Mouse (Mus musculus) frontal cortex, adult 2 months (tissue): Measurements from ENCODE around the gene Gm1113. TPM values are rescaled to one million over a fixed set of nuclear protein-coding genes. Genes with fewer than 3 reads are reported as not detected.

Source experiments
- DNase-seq, 2 experiments: peaks; one replicate each; pipeline ENCODE4 v3.0.0; 2022; ENCODE audit warnings: low spot score in 1 of 2; ENCODE audit errors: extremely low spot score in 1 of 2
- polyA plus RNA-seq: library from polyadenylated mRNA; depleted of rRNA; stranded (reverse); fragments of >200 nt; gene quantifications from 2 replicates; pipeline ENCODE4 v1.2.3, GENCODE M21; 2012; rRNA removed

Gm1113 gene
- not detected in 2 replicates for polyA plus RNA-seq

DNA sequence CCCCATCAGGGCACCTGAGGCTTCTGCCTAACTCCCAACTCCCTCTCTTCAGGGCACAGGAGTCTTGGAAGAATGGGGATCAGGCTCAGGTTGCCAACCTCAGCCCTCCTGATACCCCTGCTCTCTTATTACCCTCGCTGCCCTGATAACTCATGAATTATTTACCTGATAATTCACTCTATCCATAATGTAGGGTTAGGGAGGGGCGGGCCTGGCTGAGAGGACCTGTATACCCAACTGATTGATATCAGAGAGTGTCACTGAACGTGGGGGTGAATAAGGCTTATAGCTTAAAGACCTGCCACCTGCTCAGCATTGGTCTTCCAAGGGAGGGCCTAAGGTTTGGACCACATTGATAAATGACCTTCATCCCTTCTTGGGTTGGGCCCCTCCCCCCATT, at the start of gene Gm1113:
TSS of gene Gm1113 (minus strand) at position 101 of the 400 bp plus-strand sequence.
- no peak for DNase-seq

DNA sequence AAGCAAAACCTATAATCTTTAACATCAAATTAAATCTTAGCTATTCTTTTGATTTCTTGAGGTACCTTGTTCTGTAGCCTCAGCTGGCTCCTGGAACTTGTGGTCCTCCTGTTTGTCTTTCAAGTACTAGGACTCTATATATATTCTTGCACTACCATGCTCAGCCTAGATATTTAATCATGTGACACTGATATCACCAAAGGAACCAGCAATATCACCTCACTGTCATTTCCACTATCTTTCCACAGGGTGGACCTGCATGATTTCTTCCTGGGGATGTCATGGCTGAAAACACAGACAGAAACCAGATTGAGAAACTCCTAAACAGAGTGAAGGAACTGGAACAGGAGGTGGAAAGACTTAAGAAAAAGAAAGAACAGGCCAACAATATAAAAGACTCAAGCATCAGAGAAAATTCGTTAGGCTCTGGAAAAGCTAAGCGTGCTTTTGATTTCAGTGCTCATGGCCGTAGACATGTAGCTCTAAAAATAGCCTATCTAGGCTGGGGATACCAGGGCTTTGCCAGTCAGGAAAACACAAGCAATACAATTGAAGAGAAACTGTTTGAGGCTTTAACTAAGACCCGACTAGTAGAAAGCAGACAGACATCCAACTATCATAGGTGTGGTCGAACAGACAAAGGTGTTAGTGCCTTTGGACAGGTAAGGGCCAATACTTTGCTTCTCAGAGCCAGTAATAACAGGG, 46.6 kb upstream of the Gm1113 start:
- DNase-seq: no peak

DNA sequence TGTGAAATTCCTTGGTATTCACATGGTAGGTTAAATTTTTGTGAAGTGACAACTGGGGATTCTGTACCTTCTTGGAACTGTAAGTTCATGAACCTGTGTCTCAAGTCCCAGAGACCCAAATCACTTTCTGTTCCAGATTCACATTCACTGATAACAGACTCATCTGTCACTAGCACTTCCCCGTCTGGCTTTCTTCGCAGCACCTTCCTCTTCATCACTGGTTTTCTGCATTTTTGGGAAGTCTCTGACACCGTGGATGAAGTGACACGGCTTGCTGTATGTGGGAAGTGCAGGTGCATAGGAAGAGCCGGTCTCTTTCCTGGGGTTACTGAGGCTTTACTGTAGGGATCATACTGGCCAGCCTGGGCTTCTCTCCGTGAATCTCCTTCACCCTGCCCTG, 43.5 kb upstream of the Gm1113 start:
- no peak for DNase-seq

DNA sequence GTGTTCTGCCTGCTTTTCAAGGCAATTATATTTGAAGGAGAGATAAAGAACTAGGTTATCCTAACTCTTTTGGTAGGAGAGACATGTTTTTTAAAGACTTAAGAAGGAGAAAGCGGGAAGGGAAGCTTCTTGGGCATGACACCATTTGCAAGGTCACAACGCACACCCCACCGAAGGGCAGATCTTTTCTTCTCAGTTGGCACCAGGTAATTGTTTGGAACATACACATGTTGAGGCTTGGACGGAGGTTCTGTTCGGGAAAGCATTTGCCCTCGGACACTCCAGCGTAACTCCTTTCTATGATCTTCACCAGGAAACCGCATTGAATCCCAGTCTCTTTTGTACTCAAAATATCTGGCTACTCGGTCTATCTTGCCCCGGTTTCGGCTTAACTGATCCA, 43.0 kb upstream of the Gm1113 start:
- DNase-seq: no peak

DNA sequence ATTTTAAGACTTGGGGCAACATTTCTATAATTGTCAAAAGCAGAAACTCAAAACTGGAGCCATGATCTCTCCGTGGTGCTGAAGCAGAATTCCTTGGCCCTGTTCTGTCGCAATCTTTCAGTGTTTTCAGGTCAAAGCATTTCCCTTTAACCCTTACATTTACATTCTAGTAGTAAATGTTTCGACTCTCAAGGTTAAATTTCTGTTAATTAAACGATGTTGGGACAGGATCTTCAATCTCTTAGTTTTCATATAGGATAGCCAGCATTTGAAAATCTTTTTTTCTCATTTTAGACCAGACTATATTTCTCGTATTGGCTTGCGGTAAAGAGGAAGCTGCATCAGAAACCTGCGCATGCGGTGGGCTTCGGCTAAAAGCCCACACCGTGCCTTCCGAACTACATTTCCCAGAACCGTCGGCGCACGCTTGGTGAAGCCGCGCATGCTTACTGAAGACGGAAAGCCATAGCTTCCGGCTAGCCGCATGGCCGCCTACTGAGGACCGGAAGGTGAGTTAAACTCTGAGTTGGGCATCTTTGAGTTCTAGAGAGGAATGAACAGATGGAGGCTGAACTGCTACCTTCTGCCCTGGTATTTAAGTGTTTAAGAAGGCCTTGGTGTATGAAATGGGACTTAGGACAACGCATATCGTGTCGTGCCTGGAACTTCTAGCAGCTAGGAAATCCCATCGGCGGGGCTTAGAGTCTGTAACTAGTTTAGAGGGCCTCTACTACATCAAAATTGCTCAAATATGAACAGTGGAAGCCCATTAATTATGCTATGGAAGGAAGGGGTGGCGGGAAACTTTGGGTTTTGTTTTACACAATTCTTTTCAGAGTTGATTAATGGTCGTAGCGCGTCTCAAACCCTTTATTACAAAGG, 41.2 kb upstream of the Gm1113 start:
- DNase-seq: peak; percentile 65 to 91

DNA sequence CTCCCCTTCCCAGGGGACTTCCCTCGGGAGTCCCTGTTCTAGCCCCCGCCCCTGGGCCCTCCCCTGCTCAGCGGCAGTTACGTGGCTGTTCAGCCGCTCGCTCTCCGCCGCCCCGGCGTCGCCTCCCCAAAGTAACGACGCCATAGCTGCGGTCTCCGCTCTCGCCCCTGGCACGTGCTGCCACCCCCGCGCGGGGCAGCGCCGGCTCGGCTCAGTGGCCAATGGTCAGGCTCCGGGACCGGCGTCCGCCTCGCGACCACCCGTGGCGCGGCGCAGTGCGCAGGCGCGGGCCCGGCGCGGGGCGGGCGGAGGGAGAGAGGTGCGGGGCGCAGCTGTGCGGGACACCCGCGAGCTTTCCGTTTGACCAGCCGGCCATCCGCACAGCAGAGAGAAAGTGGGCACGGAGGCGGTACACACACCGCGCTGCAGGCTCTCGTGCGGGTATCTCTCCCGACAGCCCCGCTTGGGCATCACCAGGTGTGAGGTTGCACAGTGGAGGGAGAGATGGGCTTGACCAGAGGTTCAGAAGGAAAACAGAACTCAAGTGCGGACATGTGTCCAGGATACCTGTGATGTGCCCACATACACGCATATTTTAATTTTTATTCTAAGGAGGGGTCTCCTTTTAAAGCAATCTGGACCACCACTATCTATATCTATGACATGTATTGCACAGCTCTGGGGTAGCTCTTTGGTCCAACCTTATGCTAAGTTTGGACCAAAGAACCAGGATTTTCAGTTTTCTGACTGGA, 40.4 kb upstream of the Gm1113 start, which contains the start of the genes Ddx25 and Pus3:
TSS of gene Ddx25 (minus strand) at position 272 of the 752 bp plus-strand sequence.
TSS of gene Pus3 (plus strand) at position 339 of the 752 bp plus-strand sequence.
- DNase-seq: peak in 1 of 2 experiments; percentile 73

DNA sequence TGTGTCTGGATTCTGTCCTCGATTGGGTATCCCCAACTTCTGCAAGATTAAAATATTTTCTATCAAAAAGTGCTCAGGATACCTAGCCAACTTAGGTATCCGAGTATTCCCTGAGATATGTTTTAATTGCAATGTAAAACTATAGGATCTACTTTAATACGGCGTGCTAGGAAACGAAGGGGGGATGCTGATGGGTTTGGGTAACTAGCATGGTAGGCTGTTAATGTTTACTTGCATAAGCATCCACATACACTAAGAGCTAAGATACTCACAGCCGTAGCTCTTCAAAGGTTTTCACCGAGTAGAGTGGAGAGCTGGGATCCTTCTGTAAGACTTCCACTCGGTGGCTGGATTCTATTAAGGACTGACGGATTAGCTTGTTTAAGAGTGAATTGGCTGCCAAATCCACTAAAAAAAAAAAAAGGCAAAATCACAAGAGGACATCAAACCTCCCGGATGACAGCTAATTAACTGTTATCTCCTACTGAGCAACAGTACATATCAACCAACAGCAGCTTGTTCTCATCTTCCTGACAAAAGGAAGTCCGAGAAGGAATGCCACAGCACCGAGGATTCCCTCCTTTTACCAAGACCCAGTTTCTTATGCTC, 38.5 kb upstream of the Gm1113 start:
- DNase-seq: no peak

DNA sequence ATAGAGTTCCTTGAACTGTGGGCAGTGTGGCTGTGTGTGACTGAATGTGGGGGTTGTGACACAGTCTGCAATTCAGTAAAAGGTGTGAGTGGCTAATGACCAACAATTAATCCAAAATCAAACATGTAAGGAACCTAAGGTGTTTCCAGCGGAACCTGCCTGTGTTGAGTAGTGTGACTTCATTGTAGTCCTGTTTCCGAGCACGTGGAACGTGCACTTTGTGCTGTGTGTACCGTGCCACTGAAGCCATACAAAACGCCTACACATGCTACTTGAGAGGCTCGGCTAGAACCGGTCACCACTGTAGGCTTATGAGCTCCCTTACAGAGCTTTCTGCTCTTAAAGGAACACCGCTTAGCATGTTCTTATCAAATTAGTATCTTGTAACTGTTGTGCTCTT, 30.4 kb upstream of the Gm1113 start:
- no peak for DNase-seq

DNA sequence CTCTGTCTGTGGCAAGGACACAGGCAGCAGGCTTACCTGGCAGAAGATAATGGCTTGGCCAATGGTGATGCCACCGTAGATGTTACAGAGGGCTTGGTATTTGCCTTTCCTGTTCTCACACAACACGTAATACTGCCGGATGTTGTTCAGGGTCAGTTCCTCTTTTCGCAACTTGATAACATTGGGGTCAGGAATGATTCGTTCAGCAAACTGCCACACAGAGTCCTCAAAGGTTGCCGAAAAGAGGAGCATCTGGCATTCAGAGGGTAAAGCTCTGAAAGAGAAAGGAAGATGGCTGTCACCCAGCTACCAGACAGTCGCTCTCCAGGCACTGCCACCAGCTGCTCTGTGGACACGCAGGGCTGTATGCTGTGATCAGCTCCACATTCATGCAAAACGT, 28.7 kb upstream of the Gm1113 start:
- no peak for DNase-seq

DNA sequence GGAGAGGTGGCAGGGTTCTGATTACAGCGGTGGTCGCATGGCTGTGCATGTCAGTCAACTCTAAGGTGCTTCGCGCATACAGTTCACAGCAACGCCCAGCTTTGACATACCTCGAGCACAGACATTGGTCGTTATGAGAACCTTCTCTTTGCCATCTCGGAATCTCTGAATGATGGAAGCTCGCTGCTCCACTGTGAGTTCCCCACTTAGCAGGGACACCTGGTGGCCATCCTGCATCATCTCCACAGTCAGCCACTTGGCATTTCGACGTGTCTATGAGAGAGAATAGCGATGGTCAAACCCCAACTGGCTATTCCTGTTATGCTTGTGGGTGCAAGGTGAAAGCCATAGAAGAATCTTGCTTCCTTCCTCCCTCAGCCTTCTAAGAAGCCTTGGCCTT, 27.6 kb upstream of the Gm1113 start:
- DNase-seq: no peak

DNA sequence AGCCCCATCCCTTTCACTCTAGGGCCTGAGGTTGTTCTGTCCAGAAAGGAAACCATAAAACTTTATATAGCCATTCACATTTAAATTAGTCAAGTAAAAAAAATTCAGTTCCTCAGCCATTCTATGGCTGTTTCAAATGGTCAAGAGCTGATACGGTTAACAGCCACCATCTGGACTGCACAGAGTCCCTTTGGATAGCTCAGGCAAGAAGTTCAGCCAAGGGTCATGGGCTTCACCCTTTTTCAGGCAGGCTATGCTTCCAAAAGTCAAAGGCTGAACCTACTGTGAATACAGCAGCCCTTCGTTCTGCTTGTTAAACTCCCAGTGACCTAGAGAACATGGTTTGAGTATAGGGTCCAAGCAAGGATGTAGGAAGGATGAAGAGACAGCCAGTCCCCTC, 26.6 kb upstream of the Gm1113 start:
- DNase-seq: no peak

DNA sequence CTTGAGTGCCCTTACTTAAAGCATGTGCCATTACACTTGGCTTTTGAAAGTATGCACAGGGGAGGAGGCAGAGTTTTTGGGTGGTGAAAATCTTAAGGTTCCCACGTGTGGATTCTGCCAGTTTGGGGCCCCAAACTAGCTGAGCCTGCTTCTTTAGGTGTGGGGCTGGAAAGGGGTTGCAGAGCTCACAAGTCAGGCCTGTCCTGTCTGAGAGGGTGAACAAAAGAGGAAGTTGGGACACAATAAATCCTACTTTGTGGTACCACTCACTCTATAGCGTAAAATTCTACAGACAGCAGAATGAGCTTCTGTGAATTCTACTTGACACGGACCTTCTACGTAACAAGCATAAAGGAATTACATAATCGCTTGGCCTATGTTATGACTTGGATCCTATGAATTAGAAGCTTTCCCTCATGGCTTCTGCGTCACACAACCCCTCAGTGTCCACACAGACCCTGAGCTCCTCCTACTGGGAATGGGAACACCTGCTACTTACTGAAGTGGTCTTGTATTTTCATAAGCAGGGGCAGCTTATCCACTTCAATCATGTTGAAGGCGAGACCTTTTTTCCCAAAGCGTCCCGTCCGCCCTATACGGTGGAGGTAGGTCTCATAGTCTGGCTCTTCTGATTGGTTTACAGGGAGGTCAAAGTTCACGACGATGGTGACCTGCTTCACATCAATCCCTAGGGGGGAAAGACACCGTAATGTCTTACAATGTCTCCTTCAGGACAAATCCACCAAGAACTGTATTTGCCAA, 25.2 kb upstream of the Gm1113 start:
- no peak for DNase-seq

DNA sequence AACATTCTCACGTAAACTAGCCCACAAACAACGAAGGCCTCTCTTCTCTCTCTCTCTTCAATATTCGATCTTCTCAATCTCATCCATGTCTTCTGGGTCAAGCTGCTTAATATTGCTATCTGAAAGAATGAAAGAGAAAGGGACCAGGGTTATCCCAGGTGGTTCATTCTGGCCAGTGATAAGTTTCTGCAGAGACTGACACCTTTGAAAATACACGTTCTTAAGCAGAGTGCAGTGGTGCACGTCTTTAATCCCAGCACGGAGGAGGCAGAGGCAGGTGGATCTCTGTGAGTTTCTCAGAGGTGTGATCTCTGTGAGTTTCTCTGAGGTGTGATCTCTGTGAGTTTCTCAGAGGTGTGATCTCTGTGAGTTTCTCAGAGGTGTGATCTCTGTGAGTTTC, 23.9 kb upstream of the Gm1113 start:
- DNase-seq: no peak

DNA sequence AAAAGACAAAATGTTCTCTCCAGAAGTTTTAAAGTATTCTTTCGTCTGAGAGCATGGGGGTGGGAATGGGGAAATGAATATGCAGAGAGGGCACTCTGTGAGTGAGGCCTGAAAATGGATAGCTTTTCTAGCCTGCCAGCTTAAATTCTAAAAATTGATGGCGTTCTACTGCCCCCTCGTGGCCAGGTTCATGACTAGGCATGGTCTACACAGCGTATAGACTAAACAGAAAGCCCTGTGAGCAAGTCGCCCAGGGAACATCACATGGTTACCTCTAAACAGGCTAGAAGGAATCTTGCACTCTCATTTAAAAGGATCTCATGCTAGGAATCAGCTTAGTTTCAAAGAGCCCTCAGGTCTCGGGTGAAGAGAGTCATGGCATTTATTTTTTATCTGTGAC, 23.4 kb upstream of the Gm1113 start:
- peak in 1 of 2 experiments; percentile 91 for DNase-seq

DNA sequence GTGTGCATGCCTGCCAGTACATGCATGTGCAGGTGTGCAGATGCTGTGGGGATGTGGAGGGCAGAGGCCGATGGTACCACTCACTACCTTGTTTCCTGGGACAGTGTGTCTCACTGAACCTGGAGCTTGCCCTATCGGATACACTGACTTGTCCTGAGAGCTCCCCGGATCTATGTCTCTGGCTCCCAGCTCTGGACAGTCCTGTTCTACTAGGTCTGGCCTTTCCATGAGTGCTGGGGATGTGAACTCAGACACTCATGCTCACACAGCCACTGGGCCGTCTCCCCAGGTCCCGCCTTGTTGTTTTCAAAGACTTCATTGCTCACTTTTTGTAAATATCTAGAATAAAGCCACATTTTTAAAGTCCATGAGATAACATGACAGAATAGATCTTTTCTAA, 23.0 kb upstream of the Gm1113 start:
- no peak for DNase-seq

DNA sequence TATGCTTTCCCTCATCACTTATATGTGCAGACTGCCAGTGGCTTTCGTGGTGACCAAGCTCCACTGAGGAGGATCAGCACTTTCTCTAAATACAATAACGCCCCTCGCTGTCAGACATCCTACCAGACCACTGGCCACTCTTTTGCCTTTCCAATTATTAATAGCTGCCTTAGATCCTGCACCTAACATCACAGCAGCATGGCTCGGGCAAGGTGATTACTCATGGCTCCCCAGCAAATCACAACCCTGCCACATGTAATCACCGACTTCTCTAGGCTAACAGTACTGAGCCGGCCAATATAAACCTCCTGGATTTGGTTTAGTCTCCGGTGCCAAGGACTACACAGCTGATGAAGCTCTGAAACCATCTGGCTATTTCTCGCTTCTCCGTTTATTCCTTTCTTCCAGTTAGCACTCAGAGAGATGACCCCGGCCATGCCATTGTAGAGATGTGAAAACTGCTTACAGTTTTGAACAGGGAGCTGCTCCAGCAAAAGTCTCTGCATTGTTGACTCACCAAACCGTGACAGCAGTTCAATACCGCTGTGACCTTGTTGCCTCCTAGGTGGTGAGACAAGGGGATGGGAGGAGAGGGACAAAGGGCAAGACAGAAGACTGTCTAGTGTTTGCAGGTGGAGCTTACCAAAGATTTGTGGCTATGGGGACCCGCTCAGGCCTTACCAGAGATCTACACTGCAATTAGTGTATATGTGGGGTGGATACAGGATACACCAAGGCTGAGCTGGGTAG, 21.1 kb upstream of the Gm1113 start:
- no peak for DNase-seq

DNA sequence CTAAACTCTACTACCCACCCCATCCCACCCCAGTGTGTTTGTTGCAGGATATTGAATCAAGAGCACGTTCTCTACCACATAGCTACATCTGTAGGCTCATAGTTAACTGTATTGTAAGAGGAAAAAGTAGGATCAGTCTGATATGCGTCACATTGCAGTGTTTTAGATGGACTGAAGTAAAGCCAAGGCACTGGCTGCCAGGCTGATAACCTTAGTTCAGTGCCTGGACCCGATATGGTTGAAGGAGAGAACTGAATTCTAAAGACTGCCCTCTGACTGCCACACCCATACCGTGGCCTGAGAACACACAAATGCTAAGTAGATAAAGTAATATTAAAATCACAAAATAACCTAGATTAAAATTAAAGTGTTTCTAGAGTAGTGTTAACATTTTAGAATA, 17.8 kb upstream of the Gm1113 start:
- DNase-seq: no peak

DNA sequence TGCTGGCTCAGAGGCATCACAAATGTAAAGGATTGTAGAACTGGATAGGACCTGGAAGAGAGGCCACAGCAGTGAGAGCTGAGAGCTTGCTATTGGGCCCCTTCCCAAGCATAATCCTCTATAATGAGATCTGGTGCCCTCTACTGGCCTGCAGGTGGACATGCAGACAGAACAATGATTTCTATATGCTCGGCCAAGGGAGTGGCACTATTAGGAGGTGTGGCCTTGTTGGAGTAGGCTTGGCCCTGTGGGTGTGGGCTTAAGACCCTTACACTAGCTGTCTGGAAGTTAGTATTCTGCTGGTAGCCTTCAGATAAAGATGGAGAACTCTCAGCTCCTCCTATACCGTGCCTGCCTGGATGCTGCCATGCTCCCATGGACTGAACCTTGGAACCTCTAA, 17.0 kb upstream of the Gm1113 start:
- peak in 1 of 2 experiments; percentile 74 for DNase-seq

DNA sequence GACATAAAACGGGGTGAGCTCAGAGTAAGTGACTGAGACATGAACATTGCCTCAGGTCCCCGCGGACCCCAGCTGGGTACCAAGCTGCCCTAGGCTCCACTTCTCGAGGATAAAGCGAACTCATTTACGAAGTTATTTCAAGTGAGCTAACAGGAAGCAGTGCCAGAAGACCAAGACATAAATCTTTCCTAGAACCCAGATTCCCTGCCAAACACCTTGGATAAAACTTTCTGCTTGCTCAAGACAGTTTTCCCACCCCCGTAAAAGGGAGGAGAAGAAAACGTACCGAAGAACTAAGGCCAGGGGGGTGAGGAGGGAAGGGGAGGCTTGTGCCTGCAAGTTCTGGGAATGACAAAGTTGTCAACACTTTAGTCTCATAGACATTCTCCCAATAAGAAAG, 15.2 kb upstream of the Gm1113 start:
- no peak for DNase-seq
